ENCODE assay signal across 18 mouse cellular contexts in the genomic region with DNA sequence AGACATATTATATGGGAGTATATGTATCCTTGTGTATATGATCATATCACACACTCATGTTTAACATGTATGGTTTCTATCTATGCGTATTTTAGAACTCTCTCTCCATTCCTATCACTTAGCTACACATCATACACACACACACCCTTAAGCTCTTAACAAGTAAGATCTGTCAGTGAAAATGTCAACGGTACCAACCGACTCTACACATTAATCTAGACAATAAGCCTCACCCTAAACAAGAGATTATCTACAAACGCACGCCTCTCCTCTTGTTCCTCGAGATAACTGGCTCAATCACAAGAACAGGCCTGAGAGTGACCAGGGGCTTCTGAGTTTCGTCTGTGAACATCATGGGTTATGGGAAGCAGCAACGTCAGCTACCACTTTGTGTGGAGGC.
DNase-seq lines count a peak whose midpoint lies in the region; ATAC-seq and TF ChIP-seq lines count a peak whose summit lies in the region.
"Had no signal": no experiment of that assay in that cellular context is flagged by ENCODE, and none has a peak within 500 bp of the region (broad histone marks: within the 10 kb centered on the region; RNA-seq: fewer than 3 reads in every experiment).

No protein-coding gene starts in this region.

- H3K27ac ChIP-seq in heart, embryonic 12.5 days (ENCODE audit: poor library complexity, severe bottlenecking), result peak overlapping the region; percentile 31; the same call in 1 of the 2 replicates
- peak overlapping the region; percentile 29; the same call in 1 of the 2 replicates for H3K27ac ChIP-seq in embryonic facial prominence, embryonic 13.5 days
- H3K27ac ChIP-seq in liver, embryonic 13.5 days, result peak overlapping the region; percentile 80
- H3K27ac ChIP-seq in hindbrain, embryonic 16.5 days (ENCODE audit: low read depth, low read length), result no peak overlapping the region
- H3K27ac ChIP-seq: forebrain, embryonic 12.5 days; hindbrain, embryonic 14.5 days; midbrain, embryonic 15.5 days had no signal

- DNase-seq in heart, postnatal 14 days, result no peak
- peak; percentile 46 for DNase-seq in G1E (ENCODE audit: low spot score)
- DNase-seq in liver, embryonic 13.5 days, result peak; percentile 53
- DNase-seq in adrenal gland, adult 2 months, result no peak
- DNase-seq in cerebellum, adult 9-10 months, result no peak
- DNase-seq: cerebellum, adult 8-10 months; kidney, postnatal 36 days; lung, postnatal 4 days; right cerebral cortex, postnatal 25 days had no signal

- no peak overlapping the region for H3K4me2 ChIP-seq in heart, embryonic 12.5 days
- H3K4me2 ChIP-seq in embryonic facial prominence, embryonic 13.5 days, result no peak overlapping the region
- peak overlapping the region; percentile 42 for H3K4me2 ChIP-seq in liver, embryonic 13.5 days
- no peak overlapping the region for H3K4me2 ChIP-seq in hindbrain, embryonic 16.5 days (ENCODE audit: low read length)
- H3K4me2 ChIP-seq: forebrain, embryonic 12.5 days; hindbrain, embryonic 14.5 days; midbrain, embryonic 15.5 days had no signal

- intact Hi-C loops in heart, postnatal 14 days (cut with DNase I), result no loop called here

- H3K4me1 ChIP-seq in heart, embryonic 12.5 days (replicated peaks), result peaks cover 35% of the 10 kb centered on the region
- H3K4me1 ChIP-seq in G1E (ENCODE audit: insufficient read depth, low read depth, low read length), result peaks cover 52% of the 10 kb centered on the region
- H3K4me1 ChIP-seq in embryonic facial prominence, embryonic 13.5 days, result peaks cover 25% of the 10 kb centered on the region
- H3K4me1 ChIP-seq in liver, embryonic 13.5 days (replicated peaks), result peaks cover 45% of the 10 kb centered on the region
- no peaks in the 10 kb centered on the region for H3K4me1 ChIP-seq in hindbrain, embryonic 16.5 days (ENCODE audit: control insufficient read depth, insufficient read depth, low read depth, low read length)

- no peak for ATAC-seq in heart, embryonic 12.5 days (ENCODE audit: insufficient number of reproducible peaks, low FRiP score)
- peak; percentile 90 for ATAC-seq in G1E (ENCODE audit: extremely low read depth, insufficient number of reproducible peaks, low FRiP score, poor library complexity, severe bottlenecking)
- ATAC-seq in embryonic facial prominence, embryonic 13.5 days (ENCODE audit: insufficient number of reproducible peaks, insufficient read depth, low FRiP score, low TSS enrichment, low read depth), result no peak
- peak; percentile 83 for ATAC-seq in liver, embryonic 13.5 days (ENCODE audit: low read depth)
- ATAC-seq in hindbrain, embryonic 16.5 days, result no peak
- ATAC-seq: intestine, embryonic 16.5 days; midbrain, embryonic 15.5 days had no signal

- no peak overlapping the region for H3K9ac ChIP-seq in heart, embryonic 12.5 days
- no peak overlapping the region for H3K9ac ChIP-seq in embryonic facial prominence, embryonic 13.5 days
- H3K9ac ChIP-seq in liver, embryonic 13.5 days, result peak overlapping the region; percentile 44
- H3K9ac ChIP-seq in hindbrain, embryonic 16.5 days (ENCODE audit: low read depth, low read length), result no peak overlapping the region
- H3K9ac ChIP-seq: forebrain, embryonic 12.5 days; hindbrain, embryonic 14.5 days; limb, embryonic 13.5 days; lung, embryonic 15.5 days; midbrain, embryonic 15.5 days had no signal

- no peaks in the 10 kb centered on the region for H3K36me3 ChIP-seq in heart, embryonic 12.5 days
- no peaks in the 10 kb centered on the region for H3K36me3 ChIP-seq in G1E (replicated peaks)
- no peaks in the 10 kb centered on the region for H3K36me3 ChIP-seq in embryonic facial prominence, embryonic 13.5 days
- no peaks in the 10 kb centered on the region for H3K36me3 ChIP-seq in liver, embryonic 13.5 days
- H3K36me3 ChIP-seq in hindbrain, embryonic 16.5 days (ENCODE audit: control insufficient read depth, insufficient read depth, low read length), result no peaks in the 10 kb centered on the region
- H3K36me3 ChIP-seq: forebrain, embryonic 12.5 days; limb, embryonic 13.5 days; lung, embryonic 15.5 days; midbrain, embryonic 15.5 days had no signal

- WGBS in heart, embryonic 12.5 days, result 16% methylated on average over 8 of the region's 8 CpGs
- 75% methylated on average over 8 of the region's 8 CpGs for WGBS in embryonic facial prominence, embryonic 13.5 days
- WGBS in liver, embryonic 13.5 days (ENCODE audit: insufficient replicate concordance), result 6% methylated on average over 8 of the region's 8 CpGs
- 81% methylated on average over 8 of the region's 8 CpGs for WGBS in hindbrain, embryonic 16.5 days

- H3K9me3 ChIP-seq in heart, embryonic 12.5 days (replicated peaks), result no peaks in the 10 kb centered on the region
- no peaks in the 10 kb centered on the region for H3K9me3 ChIP-seq in G1E (replicated peaks)
- no peaks in the 10 kb centered on the region for H3K9me3 ChIP-seq in embryonic facial prominence, embryonic 13.5 days
- H3K9me3 ChIP-seq in liver, embryonic 13.5 days (replicated peaks), result no peaks in the 10 kb centered on the region
- no peaks in the 10 kb centered on the region for H3K9me3 ChIP-seq in hindbrain, embryonic 16.5 days (ENCODE audit: control insufficient read depth, low read length)
- H3K9me3 ChIP-seq: forebrain, embryonic 12.5 days; limb, embryonic 13.5 days; lung, embryonic 15.5 days; midbrain, embryonic 15.5 days had no signal

- H3K4me3 ChIP-seq in heart, embryonic 12.5 days, result no peak overlapping the region
- peak overlapping the region; percentile 70 for H3K4me3 ChIP-seq in G1E (ENCODE audit: low read depth, low read length)
- H3K4me3 ChIP-seq in embryonic facial prominence, embryonic 13.5 days, result no peak overlapping the region
- no peak overlapping the region for H3K4me3 ChIP-seq in liver, embryonic 13.5 days (replicated peaks)
- no peak overlapping the region for H3K4me3 ChIP-seq in hindbrain, embryonic 16.5 days (ENCODE audit: low read length)
- H3K4me3 ChIP-seq: forebrain, embryonic 12.5 days; limb, embryonic 13.5 days; lung, embryonic 15.5 days; midbrain, embryonic 15.5 days had no signal

- no peak for TF ChIP-seq CTCF in G1E (IDR thresholded peaks at IDR 0.05; ENCODE audit: low read depth, low read length)

- no peaks in the 10 kb centered on the region for H3K27me3 ChIP-seq in heart, embryonic 12.5 days (replicated peaks)
- no peaks in the 10 kb centered on the region for H3K27me3 ChIP-seq in G1E (ENCODE audit: insufficient read depth, low read length)
- no peaks in the 10 kb centered on the region for H3K27me3 ChIP-seq in embryonic facial prominence, embryonic 13.5 days
- no peaks in the 10 kb centered on the region for H3K27me3 ChIP-seq in liver, embryonic 13.5 days
- H3K27me3 ChIP-seq in hindbrain, embryonic 16.5 days (replicated peaks; ENCODE audit: control insufficient read depth, insufficient read depth, low read length), result no peaks in the 10 kb centered on the region
- H3K27me3 ChIP-seq: forebrain, embryonic 12.5 days; limb, embryonic 13.5 days; lung, embryonic 15.5 days; midbrain, embryonic 15.5 days had no signal

Comparison
In these comparisons a context has a peak if more than half of its experiments do, and no peak if none do; other contexts are left out.
1. ATAC-seq: peak in G1E (single experiment) and liver, embryonic 13.5 days (single experiment); none in heart, embryonic 12.5 days (single experiment), embryonic facial prominence, embryonic 13.5 days (single experiment) and hindbrain, embryonic 16.5 days (single experiment).
2. DNase-seq: peak in G1E (single experiment) and liver, embryonic 13.5 days (single experiment); none in heart, postnatal 14 days (0 of 2), adrenal gland, adult 2 months (single experiment) and cerebellum, adult 9-10 months (single experiment).